Mouse (Mus musculus) B cell, adult 67 days (primary cell): ENCODE results near the gene Olfr1391. TPM values are rescaled to one million over a fixed set of nuclear protein-coding genes. Genes with fewer than 3 reads are reported as not detected.

Source experiments
- total RNA-seq, 2 experiments: library from RNA; stranded (reverse); gene quantifications; 4 replicates each; pipeline ENCODE4 v1.2.4; 2023

Gene Olfr1391
- not detected for total RNA-seq

GRCm38 (mm10) chr11:49322442-49322841, at the start of gene Olfr1391:
TSS of gene Olfr1391 (plus strand) at chr11:49322742.

GRCm38 (mm10) chr11:49278222-49278621, 44.3 kb upstream of the Olfr1391 start, which contains the start of gene Olfr1393:
TSS of gene Olfr1393 (plus strand) at chr11:49278304.

GRCm38 (mm10) chr11:49284982-49285381, 37.6 kb upstream of the Olfr1391 start, which contains the start of gene Olfr1392:
TSS of gene Olfr1392 (plus strand) at chr11:49285282.

GRCm38 (mm10) chr11:49304441-49304840, 18.1 kb upstream of the Olfr1391 start, which contains the start of gene Olfr10:
TSS of gene Olfr10 (plus strand) at chr11:49304741.

GRCm38 (mm10) chr11:49334888-49335287, 12.3 kb downstream of the Olfr1391 start, which contains the start of gene Olfr1390:
TSS of gene Olfr1390 (plus strand) at chr11:49335188.

Other genes starting within 250 kb of the Olfr1391 start
- gene Ifi47, start 246.2 kb upstream of the Olfr1391 start, total RNA-seq: 10 to 100 TPM; 37.3 to 48.6 TPM
- not detected for gene Olfr1396, start 207.9 kb upstream of the Olfr1391 start, total RNA-seq
- gene Olfr1395, start 180.5 kb upstream of the Olfr1391 start, total RNA-seq: not detected
- not detected for gene Olfr1394, start 168.4 kb upstream of the Olfr1391 start, total RNA-seq
- not detected for gene Btnl9, start 135.6 kb upstream of the Olfr1391 start, total RNA-seq
- 100 to 1,000 TPM; 127 to 140 TPM for gene Zfp62, start 119.5 kb upstream of the Olfr1391 start, total RNA-seq
- 100 to 1,000 TPM; 206 to 251 TPM for gene Mgat1, start 78.6 kb upstream of the Olfr1391 start, total RNA-seq
- 1 to 10 TPM; 1.2 to 1.5 TPM for gene Olfr1393, start 44.4 kb upstream of the Olfr1391 start, total RNA-seq
- under 1 TPM; 0.21 to 0.52 TPM for gene Olfr1392, start 37.5 kb upstream of the Olfr1391 start, total RNA-seq
- not detected for gene Olfr10, start 18.0 kb upstream of the Olfr1391 start, total RNA-seq
- gene Olfr1390, start 12.4 kb downstream of the Olfr1391 start, total RNA-seq: not detected
- not detected for gene Olfr1389, start 100.3 kb downstream of the Olfr1391 start, total RNA-seq
- gene Olfr1388, start 113.9 kb downstream of the Olfr1391 start, total RNA-seq: under 1 TPM; 0.64 to 0.92 TPM
- not detected for gene Olfr1387, start 132.6 kb downstream of the Olfr1391 start, total RNA-seq
- not detected for gene Olfr1386, start 142.3 kb downstream of the Olfr1391 start, total RNA-seq
- not detected for gene Olfr1385, start 166.3 kb downstream of the Olfr1391 start, total RNA-seq
- gene Olfr1384, start 184.0 kb downstream of the Olfr1391 start, total RNA-seq: not detected
- gene Olfr1383, start 196.9 kb downstream of the Olfr1391 start, total RNA-seq: not detected
- gene Olfr1382, start 205.5 kb downstream of the Olfr1391 start, total RNA-seq: not detected
- gene Olfr1381, start 220.7 kb downstream of the Olfr1391 start, total RNA-seq: not detected
- not detected for gene Olfr1380, start 234.1 kb downstream of the Olfr1391 start, total RNA-seq